ENCODE assay signal across 19 mouse cellular contexts in genomic region chr14:86642831-86643241, GRCm38 (mm10).
A peak's percentile ranks its signal among the peaks of the same experiment; 100 is the strongest.
DNase-seq lines count a peak whose midpoint lies in the region; ATAC-seq lines count a peak whose summit lies in the region.
"Had no signal": no experiment of that assay in that cellular context is flagged by ENCODE, and none has a peak within 500 bp of the region (broad histone marks: within the 10 kb centered on the region; RNA-seq: fewer than 3 reads in every experiment).

No protein-coding gene starts in this region.

- H3K4me3 ChIP-seq in hindbrain, embryonic 11.5 days (ENCODE audit: low read depth, low read length): no peak overlapping the region
- no peak overlapping the region for H3K4me3 ChIP-seq in midbrain, embryonic 11.5 days (ENCODE audit: low read depth, low read length)
- H3K4me3 ChIP-seq in neural tube, embryonic 13.5 days: no peak overlapping the region
- H3K4me3 ChIP-seq: erythroblast, embryonic 14.5 days; forebrain, embryonic 15.5 days; heart, embryonic 15.5 days; kidney, embryonic 15.5 days had no signal

- intact Hi-C loops in left cerebral cortex, postnatal 25 days (cut with DNase I): no loop called here

- H3K4me2 ChIP-seq in hindbrain, embryonic 11.5 days (replicated peaks; ENCODE audit: low read depth, low read length): no peak overlapping the region
- H3K4me2 ChIP-seq in midbrain, embryonic 11.5 days: no peak overlapping the region
- H3K4me2 ChIP-seq in neural tube, embryonic 13.5 days: no peak overlapping the region
- H3K4me2 ChIP-seq: forebrain, embryonic 15.5 days; heart, embryonic 15.5 days; kidney, embryonic 15.5 days had no signal

- H3K4me1 ChIP-seq in hindbrain, embryonic 11.5 days (replicated peaks; ENCODE audit: control insufficient read depth, insufficient read depth, low read length): no peaks in the 10 kb centered on the region
- H3K4me1 ChIP-seq in midbrain, embryonic 11.5 days (ENCODE audit: control insufficient read depth, insufficient read depth, low read length): peaks cover 7% of the 10 kb centered on the region; the same call in 1 of the 2 replicates
- peaks cover 11% of the 10 kb centered on the region; the same call in 1 of the 2 replicates for H3K4me1 ChIP-seq in neural tube, embryonic 13.5 days (replicated peaks)
- H3K4me1 ChIP-seq: forebrain, embryonic 15.5 days; heart, embryonic 15.5 days; kidney, embryonic 15.5 days had no signal

- no peaks in the 10 kb centered on the region for H3K27me3 ChIP-seq in hindbrain, embryonic 11.5 days (ENCODE audit: control insufficient read depth, insufficient read depth, low read length)
- H3K27me3 ChIP-seq in midbrain, embryonic 11.5 days (ENCODE audit: control insufficient read depth, insufficient read depth, low read length): no peaks in the 10 kb centered on the region
- H3K27me3 ChIP-seq in neural tube, embryonic 13.5 days: no peaks in the 10 kb centered on the region
- H3K27me3 ChIP-seq: CH12.LX; forebrain, embryonic 15.5 days; heart, embryonic 15.5 days; kidney, embryonic 15.5 days had no signal

- ATAC-seq in hindbrain, embryonic 11.5 days (ENCODE audit: low FRiP score): peak; percentile 93
- peak; percentile 82 for ATAC-seq in midbrain, embryonic 11.5 days (ENCODE audit: low FRiP score)
- ATAC-seq in neural tube, embryonic 13.5 days (ENCODE audit: low read depth): 0 out of 2 replicates have a peak, but pooled peaks have one; percentile 29
- ATAC-seq: activated CD4-positive, CD25-positive, alpha-beta regulatory T cell, adult 4 months; forebrain, embryonic 15.5 days had no signal

- no peaks in the 10 kb centered on the region for H3K9me3 ChIP-seq in hindbrain, embryonic 11.5 days (ENCODE audit: control insufficient read depth, low read length)
- H3K9me3 ChIP-seq in midbrain, embryonic 11.5 days (ENCODE audit: control insufficient read depth, low read length): no peaks in the 10 kb centered on the region
- H3K9me3 ChIP-seq in neural tube, embryonic 13.5 days: no peaks in the 10 kb centered on the region
- H3K9me3 ChIP-seq: forebrain, embryonic 15.5 days; heart, embryonic 15.5 days; kidney, embryonic 15.5 days had no signal

- WGBS in hindbrain, embryonic 11.5 days: 33% methylated on average over 7 of the region's 7 CpGs
- 50% methylated on average over 7 of the region's 7 CpGs for WGBS in midbrain, embryonic 11.5 days
- WGBS in neural tube, embryonic 13.5 days: 25% methylated on average over 7 of the region's 7 CpGs

- DNase-seq in embryo, embryonic 10.5 days (ENCODE audit: low spot score): peak; percentile 58
- peak; percentile 54 for DNase-seq in hindbrain, embryonic 11.5 days (ENCODE audit: low spot score)
- DNase-seq in midbrain, embryonic 11.5 days (ENCODE audit: low spot score, missing footprints): peak; percentile 83
- no peak for DNase-seq in cerebellum, adult 8-10 months
- no peak for DNase-seq in left cerebral cortex, postnatal 25 days (ENCODE audit: low spot score in 2 of 2)
- no peak for DNase-seq in urinary bladder, adult 2 months (ENCODE audit: low spot score)
- DNase-seq: cerebellum, postnatal 36 days; liver; lung, adult 18-20 months; lung, postnatal 36 days; right cerebral cortex, postnatal 25 days; thymus, postnatal 4 days had no signal

- H3K36me3 ChIP-seq in hindbrain, embryonic 11.5 days (ENCODE audit: control insufficient read depth, insufficient read depth, low read length): no peaks in the 10 kb centered on the region
- no peaks in the 10 kb centered on the region for H3K36me3 ChIP-seq in midbrain, embryonic 11.5 days (ENCODE audit: control insufficient read depth, insufficient read depth, low read length)
- no peaks in the 10 kb centered on the region for H3K36me3 ChIP-seq in neural tube, embryonic 13.5 days
- H3K36me3 ChIP-seq: forebrain, embryonic 15.5 days; heart, embryonic 15.5 days; kidney, embryonic 15.5 days had no signal

- no peak overlapping the region for H3K27ac ChIP-seq in hindbrain, embryonic 11.5 days (ENCODE audit: low read depth, low read length)
- no peak overlapping the region; the same call in 1 of the 2 replicates for H3K27ac ChIP-seq in midbrain, embryonic 11.5 days (ENCODE audit: low read depth, low read length)
- no peak overlapping the region for H3K27ac ChIP-seq in neural tube, embryonic 13.5 days (replicated peaks)
- H3K27ac ChIP-seq: forebrain, embryonic 15.5 days; heart, embryonic 15.5 days; kidney, embryonic 15.5 days had no signal

- H3K9ac ChIP-seq in hindbrain, embryonic 11.5 days (ENCODE audit: low read depth, low read length): no peak overlapping the region
- H3K9ac ChIP-seq in midbrain, embryonic 11.5 days (ENCODE audit: low read length): no peak overlapping the region
- H3K9ac ChIP-seq in neural tube, embryonic 13.5 days: no peak overlapping the region
- H3K9ac ChIP-seq: forebrain, embryonic 15.5 days; heart, embryonic 15.5 days; kidney, embryonic 15.5 days had no signal

Comparison
In these comparisons a context has a peak if more than half of its experiments do, and no peak if none do; other contexts are left out.
1. DNase-seq: peak in embryo, embryonic 10.5 days (single experiment), hindbrain, embryonic 11.5 days (single experiment) and midbrain, embryonic 11.5 days (single experiment); none in cerebellum, adult 8-10 months (single experiment), left cerebral cortex, postnatal 25 days (0 of 2) and urinary bladder, adult 2 months (single experiment).
2. ATAC-seq: peak in every context shown above with its lines; median percentile 93 in hindbrain, embryonic 11.5 days; 82 in midbrain, embryonic 11.5 days; 29 in neural tube, embryonic 13.5 days.